Comparison of ENCODE assay signal across 25 mouse cellular contexts in the genomic region with DNA sequence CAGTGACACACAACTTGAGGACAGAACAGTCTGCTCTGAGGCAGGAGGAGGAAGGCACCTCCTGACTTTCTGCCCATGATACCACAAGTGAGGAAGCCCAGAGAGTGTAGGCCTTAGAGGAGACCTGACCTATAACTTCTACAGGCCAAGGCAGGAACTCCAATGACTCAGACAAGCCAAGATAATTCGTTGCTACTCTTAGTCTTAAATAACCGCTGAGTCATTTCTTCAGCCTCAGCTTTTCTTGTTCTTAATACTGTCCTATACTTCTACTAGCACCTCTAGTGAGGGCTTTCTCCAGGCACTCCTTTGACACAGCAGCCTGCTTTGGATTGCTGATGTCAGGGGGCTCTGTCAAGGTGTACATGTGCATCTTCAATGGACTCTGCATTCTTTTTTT.
"Had no signal": no experiment of that assay in that cellular context is flagged by ENCODE, and none has a peak within 500 bp of the region (broad histone marks: within the 10 kb centered on the region; RNA-seq: fewer than 3 reads in every experiment).

No protein-coding gene starts in this region.

- H3K4me3 ChIP-seq: gastrocnemius, adult 2 months; heart, embryonic 10.5 days; heart, embryonic 12.5 days; hindbrain, embryonic 10.5 days; hindbrain, embryonic 13.5 days; hindbrain, embryonic 15.5 days; kidney, embryonic 15.5 days; limb, embryonic 13.5 days; limb, embryonic 15.5 days; liver, embryonic 13.5 days; liver, embryonic 15.5 days had no signal

- ATAC-seq: intestine, embryonic 16.5 days had no signal

- H3K27me3 ChIP-seq: hindbrain, embryonic 13.5 days; hindbrain, embryonic 15.5 days; kidney, embryonic 15.5 days; limb, embryonic 13.5 days; limb, embryonic 15.5 days; liver, embryonic 13.5 days; liver, embryonic 15.5 days had no signal

- H3K9ac ChIP-seq: heart, embryonic 12.5 days; hindbrain, embryonic 13.5 days; hindbrain, embryonic 15.5 days; kidney, embryonic 15.5 days; limb, embryonic 13.5 days; limb, embryonic 15.5 days; liver, embryonic 13.5 days; liver, embryonic 15.5 days had no signal

- H3K36me3 ChIP-seq: limb, embryonic 13.5 days; limb, embryonic 15.5 days had no signal

- H3K9me3 ChIP-seq: heart, embryonic 10.5 days; heart, embryonic 12.5 days; hindbrain, embryonic 10.5 days; hindbrain, embryonic 13.5 days; hindbrain, embryonic 15.5 days; kidney, embryonic 15.5 days; limb, embryonic 13.5 days; limb, embryonic 15.5 days; liver, embryonic 13.5 days; liver, embryonic 15.5 days had no signal

- H3K4me1 ChIP-seq: hindbrain, embryonic 10.5 days; hindbrain, embryonic 13.5 days; hindbrain, embryonic 15.5 days; limb, embryonic 15.5 days; liver, embryonic 13.5 days; liver, embryonic 15.5 days had no signal

- H3K27ac ChIP-seq: gastrocnemius, adult 2 months; heart, embryonic 10.5 days; hindbrain, embryonic 10.5 days; hindbrain, embryonic 13.5 days; hindbrain, embryonic 15.5 days; kidney, embryonic 15.5 days; kidney, postnatal 0 days; limb, embryonic 13.5 days; limb, embryonic 15.5 days; liver, embryonic 13.5 days; liver, embryonic 15.5 days had no signal

- H3K4me2 ChIP-seq: heart, embryonic 12.5 days; hindbrain, embryonic 13.5 days; hindbrain, embryonic 15.5 days; kidney, embryonic 15.5 days; limb, embryonic 13.5 days; limb, embryonic 15.5 days; liver, embryonic 13.5 days; liver, embryonic 15.5 days had no signal

- DNase-seq: gastrocnemius, adult 2 months; gastrocnemius, postnatal 10 days; gastrocnemius, postnatal 25 days; heart, adult 18-20 months; heart, postnatal 10 days; heart, postnatal 4 days; kidney, adult 18-20 months; kidney, adult 9 months; kidney, postnatal 14 days; kidney, postnatal 36 days; layer of hippocampus, adult 9-11 months; layer of hippocampus, postnatal 36 days; left cerebral cortex, postnatal 4 days; liver, embryonic 13.5 days had no signal
